In genomic region chr7:89329896-89330295, GRCm38 (mm10) we compare ENCODE assay signal across 14 mouse cellular contexts.
"Had no signal": no experiment of that assay in that cellular context is flagged by ENCODE, and none has a peak within 500 bp of the region (broad histone marks: within the 10 kb centered on the region; RNA-seq: fewer than 3 reads in every experiment).

No protein-coding gene starts in this region.

- H3K4me1 ChIP-seq: lung, embryonic 15.5 days; midbrain, embryonic 13.5 days; midbrain, embryonic 15.5 days; neural tube, embryonic 12.5 days; stomach, embryonic 15.5 days had no signal

- H3K4me3 ChIP-seq: lung, embryonic 15.5 days; megakaryocyte, embryonic 14.5 days; midbrain, embryonic 13.5 days; midbrain, embryonic 15.5 days; neural tube, embryonic 12.5 days; stomach, embryonic 15.5 days had no signal

- H3K27me3 ChIP-seq: lung, embryonic 15.5 days; megakaryocyte, embryonic 14.5 days; midbrain, embryonic 13.5 days; midbrain, embryonic 15.5 days; neural tube, embryonic 12.5 days; stomach, embryonic 15.5 days had no signal

- H3K27ac ChIP-seq: lung, embryonic 15.5 days; macrophage; midbrain, embryonic 13.5 days; midbrain, embryonic 15.5 days; neural tube, embryonic 12.5 days; stomach, embryonic 15.5 days; stomach, postnatal 0 days had no signal

- H3K36me3 ChIP-seq: lung, embryonic 15.5 days; midbrain, embryonic 15.5 days; neural tube, embryonic 12.5 days; stomach, embryonic 15.5 days had no signal

- DNase-seq: liver, postnatal 0 days; lung, adult 2 months; right cerebral cortex, postnatal 14 days; thymus, adult 2 months; thymus, postnatal 25 days; thymus, postnatal 4 days had no signal
